Mouse (Mus musculus): ENCODE data around the gene Cd164l2. TPM values are rescaled to one million over a fixed set of nuclear protein-coding genes. Genes with fewer than 3 reads are reported as not detected.
A peak's percentile ranks its signal among the peaks of the same experiment; 100 is the strongest.

Gene Cd164l2
- polyA plus RNA-seq, 1 experiment, result 9.6 TPM

DNA sequence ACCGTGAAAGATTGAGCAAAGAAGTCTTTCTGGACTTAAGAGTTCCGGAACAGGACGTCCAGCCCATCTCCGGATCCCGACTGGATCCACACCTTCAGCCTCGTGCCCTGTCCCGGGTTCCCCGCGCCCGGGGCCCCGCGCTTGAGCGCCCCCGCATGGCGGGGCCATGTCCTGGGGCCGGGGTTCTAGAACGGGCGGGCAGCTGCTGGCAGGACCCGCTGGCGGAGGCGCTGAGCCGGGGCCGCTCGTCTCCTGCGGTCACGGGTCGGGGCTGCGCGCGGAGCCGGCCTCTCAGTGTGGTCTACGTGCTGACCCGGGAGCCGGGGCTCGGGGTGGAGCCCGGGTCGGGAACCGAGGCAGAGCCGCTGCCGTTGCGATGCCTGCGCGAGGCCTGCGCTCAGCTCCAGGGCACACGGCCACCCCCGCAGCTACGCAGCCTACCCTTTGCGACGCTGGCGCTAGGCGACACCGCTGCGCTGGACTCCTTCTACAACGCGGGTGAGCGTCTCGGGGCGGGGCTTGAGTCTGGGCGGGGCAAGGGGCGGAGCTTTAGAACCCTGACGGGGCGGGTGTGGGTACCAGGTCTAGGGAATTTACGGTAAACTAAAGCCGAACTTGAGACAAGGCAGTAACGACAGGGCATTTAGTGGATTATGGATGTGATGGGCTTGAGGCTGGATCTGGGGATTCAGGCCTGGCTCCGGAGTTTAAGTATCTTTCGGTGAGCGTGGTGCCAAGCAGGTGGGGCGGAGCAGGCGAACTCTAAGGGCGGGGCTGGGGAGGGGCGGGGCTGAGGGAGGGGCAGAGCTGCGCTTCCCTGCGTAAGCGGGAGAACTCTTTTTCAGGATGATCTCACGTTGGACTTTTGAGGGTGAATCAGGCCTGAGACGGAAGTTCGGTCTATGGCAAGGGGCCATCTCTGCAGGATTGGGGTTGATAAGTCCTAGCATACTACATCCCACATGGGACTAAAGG is 29.3 kb downstream of the Cd164l2 start:
- no peaks in the 10 kb centered on the region for H3K9me3 ChIP-seq (replicated peaks; ENCODE audit: control insufficient read depth, insufficient read depth, low read length, poor library complexity, severe bottlenecking)
- no peaks in the 10 kb centered on the region for H3K4me1 ChIP-seq (ENCODE audit: control insufficient read depth, insufficient read depth, low read length)
- H3K36me3 ChIP-seq (ENCODE audit: control insufficient read depth, insufficient read depth, low read length, poor library complexity, severe bottlenecking), result no peaks in the 10 kb centered on the region
- no peaks in the 10 kb centered on the region for H3K27me3 ChIP-seq (ENCODE audit: control insufficient read depth, insufficient read depth, low read length, poor library complexity, severe bottlenecking)
- H3K27ac ChIP-seq (ENCODE audit: insufficient read depth, low read length), result peak overlapping the region; percentile 48; the same call in 1 of the 2 replicates
- peak overlapping the region; percentile 76 for H3K9ac ChIP-seq (ENCODE audit: low read depth, poor library complexity, severe bottlenecking)
- H3K4me3 ChIP-seq (ENCODE audit: low read depth, low read length), result peak overlapping the region; percentile 97
- peak; percentile 78 for TF ChIP-seq POLR2A (IDR thresholded peaks at IDR 0.05; ENCODE audit: insufficient read depth, low read length)
- no peak for TF ChIP-seq EP300 (IDR thresholded peaks at IDR 0.05; ENCODE audit: insufficient read depth, low read depth, low read length)

- Histone ChIP-seq H3K27me3 (ENCODE audit: control insufficient read depth, insufficient read depth, low read length, poor library complexity, severe bottlenecking) (no peaks in the 10 kb centered on the region), H3K36me3 (ENCODE audit: control insufficient read depth, insufficient read depth, low read length, poor library complexity, severe bottlenecking) (no peaks in the 10 kb centered on the region), H3K27ac (ENCODE audit: insufficient read depth, low read length) (peak overlapping the region; percentile 48; the same call in 1 of the 2 replicates), H3K9ac (ENCODE audit: low read depth, poor library complexity, severe bottlenecking) (peak overlapping the region; percentile 76; the same call in 1 of the 2 replicates), H3K4me1 (ENCODE audit: control insufficient read depth, insufficient read depth, low read length) (no peaks in the 10 kb centered on the region), H3K9me3 (replicated peaks; ENCODE audit: control insufficient read depth, insufficient read depth, low read length, poor library complexity, severe bottlenecking) (no peaks in the 10 kb centered on the region), H3K4me3 (ENCODE audit: low read depth, low read length) (peak overlapping the region; percentile 97)
- no peak for TF ChIP-seq POLR2A (IDR thresholded peaks at IDR 0.05; ENCODE audit: insufficient read depth, low read length)
- no peak for TF ChIP-seq EP300 (IDR thresholded peaks at IDR 0.05; ENCODE audit: insufficient read depth, low read depth, low read length)
- no peak for TF ChIP-seq CTCF (IDR thresholded peaks at IDR 0.05; ENCODE audit: low read depth, low read length)
Observed at GRCm38 (mm10) chr4:133241910-133242309, 30.0 kb downstream of the Cd164l2 start.

DNA sequence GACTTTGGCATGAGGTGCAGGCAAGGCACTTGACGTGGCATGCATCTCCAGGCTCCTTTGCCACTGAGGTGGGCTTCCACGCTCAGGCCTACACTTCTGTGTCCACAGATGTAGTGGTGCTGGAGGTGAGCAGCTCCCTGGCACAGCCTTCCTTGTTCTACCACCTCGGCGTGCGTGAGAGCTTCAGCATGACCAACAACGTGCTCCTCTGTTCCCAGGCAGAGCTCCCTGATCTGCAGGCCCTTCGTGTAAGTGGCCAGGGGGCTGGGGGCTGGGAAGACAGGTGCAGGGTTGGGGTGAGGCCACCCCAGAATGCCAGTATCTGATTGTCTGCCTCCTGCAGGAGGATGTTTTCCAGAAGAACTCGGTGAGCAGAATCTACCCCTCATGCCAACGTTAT is 30.8 kb downstream of the Cd164l2 start:
- Histone ChIP-seq H3K27me3 (ENCODE audit: control insufficient read depth, insufficient read depth, low read length, poor library complexity, severe bottlenecking) (no peaks in the 10 kb centered on the region), H3K9ac (ENCODE audit: low read depth, poor library complexity, severe bottlenecking) (no peak overlapping the region), H3K9me3 (replicated peaks; ENCODE audit: control insufficient read depth, insufficient read depth, low read length, poor library complexity, severe bottlenecking) (no peaks in the 10 kb centered on the region), H3K4me1 (ENCODE audit: control insufficient read depth, insufficient read depth, low read length) (no peaks in the 10 kb centered on the region), H3K36me3 (ENCODE audit: control insufficient read depth, insufficient read depth, low read length, poor library complexity, severe bottlenecking) (no peaks in the 10 kb centered on the region), H3K27ac (ENCODE audit: insufficient read depth, low read length) (no peak overlapping the region), H3K4me3 (ENCODE audit: low read depth, low read length) (no peak overlapping the region)
- no peak for TF ChIP-seq CTCF (IDR thresholded peaks at IDR 0.05; ENCODE audit: low read depth, low read length)
- TF ChIP-seq EP300 (IDR thresholded peaks at IDR 0.05; ENCODE audit: insufficient read depth, low read depth, low read length), result no peak
- TF ChIP-seq POLR2A (IDR thresholded peaks at IDR 0.05; ENCODE audit: insufficient read depth, low read length), result no peak

- H3K9me3 ChIP-seq (replicated peaks; ENCODE audit: control insufficient read depth, insufficient read depth, low read length, poor library complexity, severe bottlenecking), result no peaks in the 10 kb centered on the region
- H3K27me3 ChIP-seq (ENCODE audit: control insufficient read depth, insufficient read depth, low read length, poor library complexity, severe bottlenecking), result no peaks in the 10 kb centered on the region
- H3K36me3 ChIP-seq (ENCODE audit: control insufficient read depth, insufficient read depth, low read length, poor library complexity, severe bottlenecking), result no peaks in the 10 kb centered on the region
- H3K27ac ChIP-seq (ENCODE audit: insufficient read depth, low read length), result no peak overlapping the region
- no peak overlapping the region for H3K9ac ChIP-seq (ENCODE audit: low read depth, poor library complexity, severe bottlenecking)
- TF ChIP-seq EP300 (IDR thresholded peaks at IDR 0.05; ENCODE audit: insufficient read depth, low read depth, low read length) (no peak), CTCF (IDR thresholded peaks at IDR 0.05; ENCODE audit: low read depth, low read length) (no peak), POLR2A (IDR thresholded peaks at IDR 0.05; ENCODE audit: insufficient read depth, low read length) (no peak)
- no peaks in the 10 kb centered on the region for H3K4me1 ChIP-seq (ENCODE audit: control insufficient read depth, insufficient read depth, low read length)
- H3K4me3 ChIP-seq (ENCODE audit: low read depth, low read length), result no peak overlapping the region
Observed at GRCm38 (mm10) chr4:133243538-133243937, 31.6 kb downstream of the Cd164l2 start.

DNA sequence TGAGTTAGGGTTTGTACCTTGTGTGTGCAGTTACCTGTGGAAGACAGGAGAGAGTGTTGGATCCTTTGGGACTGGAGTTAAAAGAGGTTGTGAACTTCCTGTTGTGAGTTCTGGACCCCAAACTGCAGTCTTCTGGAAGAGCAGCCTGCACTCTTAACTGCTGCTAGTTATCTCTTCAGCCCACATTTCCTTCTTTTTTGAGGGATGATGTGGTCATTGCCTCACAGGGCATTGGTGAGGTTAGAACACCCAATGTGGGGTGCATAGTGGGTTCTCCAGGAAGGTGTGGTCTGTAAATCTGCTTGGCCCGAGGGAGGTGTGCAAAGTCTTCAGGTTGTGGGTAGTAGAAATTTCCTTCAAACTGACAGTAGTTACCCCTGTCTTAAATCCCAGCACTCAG is 32.4 kb downstream of the Cd164l2 start:
- no peak overlapping the region for H3K27ac ChIP-seq (ENCODE audit: insufficient read depth, low read length)
- H3K4me3 ChIP-seq (ENCODE audit: low read depth, low read length), result no peak overlapping the region
- no peaks in the 10 kb centered on the region for H3K36me3 ChIP-seq (ENCODE audit: control insufficient read depth, insufficient read depth, low read length, poor library complexity, severe bottlenecking)
- no peaks in the 10 kb centered on the region for H3K27me3 ChIP-seq (ENCODE audit: control insufficient read depth, insufficient read depth, low read length, poor library complexity, severe bottlenecking)
- no peak for TF ChIP-seq EP300 (IDR thresholded peaks at IDR 0.05; ENCODE audit: insufficient read depth, low read depth, low read length)
- no peak for TF ChIP-seq CTCF (IDR thresholded peaks at IDR 0.05; ENCODE audit: low read depth, low read length)
- TF ChIP-seq POLR2A (IDR thresholded peaks at IDR 0.05; ENCODE audit: insufficient read depth, low read length), result no peak
- no peak overlapping the region for H3K9ac ChIP-seq (ENCODE audit: low read depth, poor library complexity, severe bottlenecking)
- no peaks in the 10 kb centered on the region for H3K9me3 ChIP-seq (replicated peaks; ENCODE audit: control insufficient read depth, insufficient read depth, low read length, poor library complexity, severe bottlenecking)
- H3K4me1 ChIP-seq (ENCODE audit: control insufficient read depth, insufficient read depth, low read length), result no peaks in the 10 kb centered on the region

DNA sequence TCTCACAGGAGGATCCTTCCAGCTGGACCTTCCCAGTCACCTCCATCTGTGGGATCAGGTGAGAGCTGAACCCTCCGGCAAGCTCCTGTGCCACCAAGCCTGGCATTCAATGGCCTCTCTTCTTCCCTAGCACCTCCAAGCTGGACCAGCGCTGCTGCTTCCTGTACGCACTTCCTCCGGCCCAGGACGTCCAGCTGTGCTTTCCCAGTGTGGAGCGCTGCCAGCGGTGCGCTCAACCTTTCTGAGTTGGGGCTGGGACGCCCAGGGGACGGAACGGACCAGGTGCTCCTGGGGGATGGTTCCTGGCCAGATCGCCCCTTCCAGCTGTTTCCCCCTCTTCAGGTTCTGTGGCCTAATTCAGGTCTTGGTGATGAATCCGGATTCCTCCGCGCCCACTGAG is 35.1 kb downstream of the Cd164l2 start:
- no peak overlapping the region for H3K27ac ChIP-seq (ENCODE audit: insufficient read depth, low read length)
- H3K4me3 ChIP-seq (ENCODE audit: low read depth, low read length), result 0 out of 2 replicates have a peak overlapping the region, but pooled peaks have one; percentile 16
- no peaks in the 10 kb centered on the region for H3K27me3 ChIP-seq (ENCODE audit: control insufficient read depth, insufficient read depth, low read length, poor library complexity, severe bottlenecking)
- H3K9ac ChIP-seq (ENCODE audit: low read depth, poor library complexity, severe bottlenecking), result no peak overlapping the region
- H3K36me3 ChIP-seq (ENCODE audit: control insufficient read depth, insufficient read depth, low read length, poor library complexity, severe bottlenecking), result no peaks in the 10 kb centered on the region
- no peaks in the 10 kb centered on the region for H3K9me3 ChIP-seq (replicated peaks; ENCODE audit: control insufficient read depth, insufficient read depth, low read length, poor library complexity, severe bottlenecking)
- H3K4me1 ChIP-seq (ENCODE audit: control insufficient read depth, insufficient read depth, low read length), result no peaks in the 10 kb centered on the region
- TF ChIP-seq POLR2A (IDR thresholded peaks at IDR 0.05; ENCODE audit: insufficient read depth, low read length) (no peak), CTCF (IDR thresholded peaks at IDR 0.05; ENCODE audit: low read depth, low read length) (no peak)

Measured in ES-Bruce4 (cell line).